Mouse (Mus musculus): ENCODE measurements around the gene Hmgcll1.

- TF ChIP-seq CTCF (IDR thresholded peaks at IDR 0.05; ENCODE audit: borderline replicate concordance, extremely low read depth, insufficient read depth, insufficient read length) (no peak), POLR2A (IDR thresholded peaks at IDR 0.05; ENCODE audit: borderline replicate concordance, extremely low read depth, insufficient read depth, insufficient read length, poor library complexity, severe bottlenecking) (no peak)
Observed at GRCm38 (mm10) chr9:76013789-76014188, 866 bp upstream of the Hmgcll1 start.

All from brain, embryonic 14.5 days (tissue).